Mouse (Mus musculus) c-Kit-negative CD71-positive TER-119-positive erythroid progenitor cells, embryonic 14.5 days (primary cell): Measurements from ENCODE around the gene Dspp.

ENCODE experiments used
- DNase-seq: peaks from one replicate; pipeline ENCODE4 v3.0.0-alpha.2; 2013; ENCODE audit warnings: low read depth, low spot score

Dspp gene

DNA sequence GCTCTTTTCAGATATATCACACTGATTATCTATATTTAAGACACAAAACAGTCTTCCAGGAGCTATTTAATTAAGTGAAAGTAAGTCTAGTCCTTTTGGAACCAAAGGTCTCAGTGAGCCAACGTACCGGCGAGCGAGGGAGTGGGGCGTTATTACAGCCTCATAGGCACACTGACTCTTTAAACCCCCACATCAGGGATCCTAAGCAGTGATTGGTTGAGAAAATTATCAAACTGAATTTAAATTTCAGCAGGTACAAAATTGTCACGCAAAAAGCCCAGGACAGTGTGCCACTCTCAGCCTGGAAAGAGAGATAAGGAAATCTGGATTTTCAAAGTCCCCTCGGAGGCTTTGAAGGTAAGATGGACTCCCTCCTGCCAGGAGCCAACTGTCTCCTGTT, at the start of gene Dspp:
Dspp (plus strand) TSS at position 301 of the 400 bp plus-strand sequence.
- no peak for DNase-seq

DNA sequence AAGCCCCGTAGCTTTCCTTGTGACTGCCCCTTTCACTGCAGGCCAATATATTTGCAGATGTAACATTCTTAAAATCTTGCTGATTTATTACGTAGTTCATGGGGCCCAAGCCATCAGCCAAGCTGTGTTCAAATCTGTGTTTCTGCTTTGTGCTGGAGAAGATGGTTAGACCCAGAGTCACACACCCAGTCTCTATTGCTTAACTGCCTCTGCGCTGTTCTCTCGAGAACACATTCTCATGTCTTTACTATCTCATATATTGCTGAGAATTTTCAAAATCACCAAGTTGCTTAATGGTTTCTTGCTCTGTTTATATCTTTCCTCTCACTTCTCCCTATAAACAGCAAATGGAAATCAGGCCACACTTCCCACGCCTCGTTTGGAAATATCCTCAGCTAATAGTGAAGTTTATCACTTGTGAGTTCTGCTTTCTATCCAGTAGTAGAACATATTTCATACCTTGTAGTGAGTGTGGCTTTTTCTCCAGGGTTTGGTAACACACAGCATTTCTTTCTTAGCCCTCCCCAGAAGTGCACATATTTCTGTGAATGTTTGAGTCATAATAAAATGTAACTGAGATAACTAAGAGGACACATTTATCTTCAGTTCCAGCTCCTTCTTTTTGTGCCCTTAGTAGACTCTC, 46.4 kb upstream of the Dspp start:
- DNase-seq, result no peak

DNA sequence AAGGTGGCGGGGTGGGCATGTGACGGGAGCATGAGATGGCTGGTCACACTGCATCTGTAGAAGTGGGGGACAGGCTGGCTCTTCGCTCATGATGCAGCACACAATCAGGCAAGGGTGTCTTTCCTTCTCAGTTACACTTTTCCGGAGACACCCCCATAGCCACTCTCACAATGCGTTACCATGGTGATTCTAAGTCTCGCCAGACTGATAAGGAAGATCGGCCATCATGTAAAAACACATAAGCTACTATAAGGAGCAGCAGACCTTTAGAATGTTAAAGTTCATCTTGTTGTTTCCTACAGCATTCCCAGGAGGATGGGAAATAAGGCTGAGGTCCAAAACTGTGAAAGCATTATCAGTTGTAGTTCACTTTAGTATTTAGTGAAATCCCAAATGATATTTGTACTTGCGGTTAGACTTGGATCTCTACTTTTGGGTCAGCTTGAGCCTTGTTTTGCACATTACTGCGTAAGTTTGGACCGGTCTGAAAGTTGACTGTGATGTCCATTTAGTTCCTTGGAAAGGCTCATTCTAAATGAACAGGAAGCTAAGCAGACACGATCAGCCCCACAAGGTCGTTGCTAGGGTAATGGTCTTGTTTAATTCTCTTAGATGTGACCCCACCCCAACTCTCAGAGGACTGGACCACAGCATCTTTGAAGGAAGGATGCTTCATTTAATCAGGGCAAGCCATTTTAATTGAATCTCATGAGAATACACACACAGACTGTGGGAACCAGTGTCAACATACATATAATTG, 43.8 kb upstream of the Dspp start:
- no peak for DNase-seq

DNA sequence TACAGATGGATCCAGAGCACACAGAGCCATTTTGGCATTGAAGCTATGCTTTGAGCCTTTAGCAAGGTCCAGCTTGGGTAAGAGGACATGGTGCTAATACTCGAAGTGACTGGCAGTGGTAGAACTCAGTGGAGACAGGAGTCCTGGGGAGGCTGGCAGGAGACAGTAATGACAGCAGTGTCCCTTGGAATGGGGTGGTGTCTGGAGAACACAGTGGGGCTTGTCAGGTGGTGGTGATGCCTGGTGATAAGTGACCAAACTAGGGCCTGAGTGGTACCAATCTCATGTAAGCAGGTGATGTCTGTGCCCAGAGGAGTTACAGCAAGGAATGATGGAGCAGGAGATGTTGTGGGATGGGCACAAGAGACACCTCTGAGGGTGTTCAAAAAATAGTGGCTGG, 43.2 kb upstream of the Dspp start:
- no peak for DNase-seq

GRCm38 (mm10) chr5:104128281-104129031, 42.1 kb upstream of the Dspp start:
- DNase-seq, result no peak

- DNase-seq, result no peak
These were observed 39.6 kb upstream of the Dspp start for GRCm38 (mm10) chr5:104130891-104131290.

DNA sequence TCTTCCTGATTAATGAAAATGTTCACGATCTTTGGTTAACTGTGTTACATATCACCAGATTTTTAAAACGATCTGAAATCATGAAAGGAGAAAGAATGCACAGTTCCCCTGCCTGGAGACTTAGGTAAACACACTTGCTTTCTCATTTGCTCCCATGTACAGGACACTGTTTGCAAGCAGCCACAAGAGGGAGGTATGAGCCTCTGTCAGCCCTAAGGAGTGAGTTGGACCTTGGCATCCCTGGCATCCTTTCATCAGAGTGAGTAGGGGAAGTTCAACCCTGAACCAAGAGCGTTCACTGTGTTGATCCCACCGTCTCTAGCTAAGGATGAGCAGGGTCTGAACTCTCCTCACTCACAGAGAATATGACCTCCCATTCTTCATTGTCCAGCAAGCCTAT, 39.0 kb upstream of the Dspp start:
- no peak for DNase-seq

DNA sequence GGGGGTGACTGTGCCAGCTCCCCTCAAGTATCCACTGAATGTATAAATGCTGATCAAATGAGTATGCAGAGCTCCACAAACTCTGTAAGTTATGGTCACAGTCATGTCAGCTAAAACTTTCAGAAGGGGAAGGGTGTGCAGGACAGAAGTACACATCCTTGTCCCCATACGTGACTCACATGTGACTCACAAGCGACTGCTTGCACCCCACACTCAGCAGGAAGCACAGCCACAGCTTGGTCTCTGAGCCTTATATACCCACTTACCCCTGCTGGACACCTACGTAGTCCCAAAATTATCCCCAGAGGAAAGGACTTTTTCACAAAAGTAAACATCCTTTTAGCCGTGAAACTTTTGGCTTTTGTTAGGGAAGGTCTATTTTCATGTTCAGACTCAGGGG, 36.8 kb upstream of the Dspp start:
- DNase-seq, result no peak

- DNase-seq, result no peak
These were observed 32.5 kb upstream of the Dspp start for GRCm38 (mm10) chr5:104137920-104138541.

DNA sequence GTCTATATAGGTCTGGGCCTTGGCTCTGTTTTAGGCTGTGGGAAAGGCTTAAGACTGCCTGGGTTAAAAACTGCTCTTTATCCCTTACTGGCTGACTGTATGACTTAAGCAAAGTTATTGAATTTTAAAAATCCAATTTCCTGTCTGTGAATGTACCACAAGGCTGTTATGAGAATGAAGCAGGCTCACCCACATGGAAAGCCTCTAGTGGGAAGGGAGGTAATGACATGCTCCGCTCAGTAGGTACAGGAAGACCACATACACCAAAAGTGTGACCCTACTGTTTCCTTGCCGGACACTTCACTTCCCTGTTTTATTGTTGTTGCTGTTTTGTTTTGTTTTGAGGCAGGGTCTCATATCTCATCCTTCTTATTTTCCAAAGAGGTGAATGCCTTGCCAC, 29.4 kb upstream of the Dspp start:
- DNase-seq, result no peak

GRCm38 (mm10) chr5:104144057-104144456, 26.5 kb upstream of the Dspp start:
- DNase-seq, result no peak

GRCm38 (mm10) chr5:104149349-104149748, 21.2 kb upstream of the Dspp start:
- no peak for DNase-seq

DNA sequence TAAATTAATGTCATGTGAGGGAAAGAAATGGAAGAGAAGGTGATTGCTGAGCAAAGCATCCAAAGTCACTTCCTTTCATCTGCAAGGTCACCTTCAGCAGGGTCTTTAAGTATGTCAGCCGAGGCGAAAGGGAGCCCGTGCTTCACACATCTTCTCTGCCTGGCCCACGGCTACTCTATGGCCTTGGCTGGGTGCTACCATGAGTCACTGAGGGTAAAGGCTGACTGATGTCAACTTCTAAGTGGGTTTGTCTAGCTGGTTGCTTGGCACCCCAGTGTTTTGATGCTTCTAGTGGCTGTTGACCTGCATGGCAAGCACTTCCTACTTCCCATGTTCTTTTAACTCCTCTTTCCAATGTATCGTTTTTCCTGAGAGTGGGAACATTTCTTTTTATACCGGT, 20.3 kb upstream of the Dspp start:
- no peak for DNase-seq

DNA sequence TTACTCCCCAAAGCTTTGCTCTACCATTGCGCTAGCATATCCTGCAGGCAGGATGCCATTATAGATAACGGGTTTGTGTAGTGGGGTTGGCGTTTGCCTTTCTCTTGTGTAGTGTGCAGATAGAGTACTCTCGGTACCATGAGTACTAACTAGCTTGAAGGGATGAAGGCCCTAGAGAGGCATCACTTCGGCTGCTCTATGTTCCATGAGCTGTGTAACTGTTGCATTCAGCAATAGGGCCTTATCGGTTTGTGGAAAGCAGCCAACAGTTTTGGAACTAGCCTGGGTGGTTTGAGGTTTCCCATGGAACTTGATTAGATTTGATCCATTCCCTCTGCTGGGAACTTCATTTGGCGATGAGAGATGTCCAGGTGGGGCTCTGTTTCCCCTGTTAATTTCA, 12.8 kb upstream of the Dspp start:
- no peak for DNase-seq

DNA sequence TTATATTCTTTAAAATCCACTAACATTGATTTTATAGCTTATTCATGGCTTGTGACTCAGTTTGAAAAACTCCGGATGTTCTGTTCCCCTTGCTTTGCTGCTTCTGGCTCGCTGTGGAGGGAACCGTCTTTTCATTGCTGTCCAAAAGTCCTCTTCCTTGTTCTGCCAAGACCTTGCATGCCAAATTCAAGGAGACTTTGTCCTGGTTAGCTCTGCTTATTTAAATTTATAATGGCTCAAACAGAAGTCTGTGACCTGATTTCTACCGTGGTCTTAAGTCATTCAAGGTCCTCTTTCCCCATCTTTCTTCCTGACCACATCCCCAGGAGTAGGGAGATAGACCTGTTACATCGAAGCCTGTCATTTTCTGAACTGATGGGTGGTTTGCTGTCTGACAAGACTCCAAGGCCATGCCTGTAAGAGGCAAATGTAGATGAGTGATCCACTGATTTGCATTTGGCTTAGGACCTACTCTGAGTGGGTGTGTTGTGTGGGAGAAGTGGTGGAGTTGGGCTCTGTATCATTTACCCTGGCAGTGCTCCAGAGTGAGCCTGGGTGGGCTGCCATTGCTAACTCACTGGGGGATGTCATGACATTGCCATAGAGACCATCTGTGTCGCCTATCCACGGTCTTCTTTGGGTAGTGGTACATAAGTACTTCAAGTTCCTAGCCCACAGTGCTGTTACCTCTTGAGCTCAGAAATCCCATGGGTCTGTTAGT, 12.0 kb upstream of the Dspp start:
- DNase-seq, result no peak

DNA sequence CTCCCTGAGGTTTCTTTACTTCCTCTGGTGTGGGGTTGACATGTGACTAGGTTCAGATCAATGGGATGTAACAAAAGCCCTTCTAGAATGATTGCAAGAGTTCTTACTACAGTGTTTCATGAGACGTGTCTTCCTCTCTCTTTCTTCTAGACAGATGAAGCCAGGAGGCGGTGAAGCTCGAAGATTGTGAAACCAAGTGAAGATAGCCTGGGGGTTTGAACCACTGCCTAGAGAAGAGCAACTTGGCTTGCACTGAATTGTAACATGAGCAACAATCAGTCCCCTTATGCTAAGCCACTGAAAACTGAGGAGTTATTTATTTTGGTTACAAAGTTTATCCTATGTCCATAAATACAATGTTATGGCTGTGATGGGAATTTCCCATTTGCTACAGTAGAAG, 9.9 kb upstream of the Dspp start:
- DNase-seq, result no peak

DNA sequence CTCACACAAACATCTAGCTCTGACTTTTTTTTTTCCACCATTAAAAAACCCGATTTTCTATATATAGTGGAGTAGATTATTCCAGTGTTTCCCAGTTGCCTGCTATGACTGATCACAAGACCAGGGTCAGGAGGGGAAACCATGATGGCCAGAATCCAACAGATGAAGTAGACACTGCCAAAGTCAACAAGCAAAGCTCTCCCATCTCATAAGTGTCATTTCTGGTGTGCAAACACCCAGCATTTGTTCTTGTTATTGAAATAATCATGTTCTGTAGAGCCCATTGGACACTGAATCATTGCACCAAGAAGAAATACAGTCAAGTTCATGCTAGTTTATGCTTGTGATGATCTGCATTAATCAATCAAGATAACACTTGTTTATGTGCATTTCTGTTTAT, 9.1 kb upstream of the Dspp start:
- DNase-seq, result no peak

DNA sequence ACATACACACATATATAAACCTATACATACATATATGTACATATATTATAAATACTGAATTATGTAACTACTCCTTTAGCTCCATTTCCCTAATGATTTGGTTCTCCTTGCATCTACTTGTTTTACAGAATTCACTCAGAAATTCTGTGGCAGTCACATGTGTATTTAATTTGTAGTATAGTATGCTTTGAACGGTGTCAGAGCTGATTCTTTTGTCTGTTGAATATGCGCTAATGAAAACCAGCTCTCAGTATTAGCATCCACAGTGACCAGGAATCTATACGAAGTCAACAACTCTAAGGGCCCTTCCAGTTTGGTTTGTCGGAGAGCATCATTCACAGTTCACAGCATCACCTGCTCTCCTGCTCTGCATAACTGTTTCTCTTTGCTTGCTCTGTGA, 7.0 kb upstream of the Dspp start:
- no peak for DNase-seq

GRCm38 (mm10) chr5:104173094-104173493, 2.6 kb downstream of the Dspp start:
- DNase-seq, result no peak

GRCm38 (mm10) chr5:104183743-104184142, 13.2 kb downstream of the Dspp start:
- no peak for DNase-seq

GRCm38 (mm10) chr5:104187281-104187680, 16.8 kb downstream of the Dspp start:
- no peak for DNase-seq

DNA sequence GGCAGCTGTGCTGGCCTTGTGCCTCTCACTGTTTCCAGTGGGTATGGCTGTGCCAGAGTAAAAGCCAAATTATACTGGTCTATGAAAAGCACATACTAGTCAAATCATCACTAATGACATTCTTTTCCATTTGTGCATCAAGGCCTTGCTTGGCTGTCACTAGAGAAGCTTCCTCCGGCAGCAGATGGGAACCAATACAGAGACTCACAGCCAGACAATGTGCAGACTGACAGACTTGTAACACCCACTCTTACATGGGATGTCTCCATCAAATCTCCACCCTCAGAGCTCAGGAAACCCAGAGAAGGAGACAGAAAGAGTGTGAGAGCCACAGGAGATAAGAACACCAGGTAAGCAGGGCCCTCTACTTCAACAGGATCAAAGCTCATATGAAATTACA, 24.6 kb downstream of the Dspp start:
- no peak for DNase-seq
